Mouse (Mus musculus) heart, adult 2 months (tissue): Measurements from ENCODE around the gene Prnp. TPM values are rescaled to one million over a fixed set of nuclear protein-coding genes. Genes with fewer than 3 reads are reported as not detected.

Experiments used
- DNase-seq, 2 experiments: peaks; one replicate each; pipeline ENCODE4 v3.0.0; 2021
- H3K27ac ChIP-seq: fragments of 200-600 bp; 2 replicates; pipeline ENCODE4 v1.8.1; 2022
- H3K27me3 ChIP-seq: fragments of 200-500 bp; 2 replicates; pipeline ENCODE4 v1.6.1; 2012; ENCODE audit warnings: mild to moderate bottlenecking, low read length, inconsistent platforms, mixed read lengths; ENCODE audit not compliant: control insufficient read depth, insufficient read depth
- H3K36me3 ChIP-seq: fragments of 200-500 bp; 2 replicates; pipeline ENCODE4 v1.6.1; 2012; ENCODE audit warnings: low read length, inconsistent platforms; ENCODE audit not compliant: control insufficient read depth, insufficient read depth
- H3K4me1 ChIP-seq: fragments of 200-500 bp; 2 replicates; pipeline ENCODE4 v1.6.1; 2011; ENCODE audit warnings: low read length; ENCODE audit not compliant: control insufficient read depth, insufficient read depth
- H3K4me3 ChIP-seq: fragments of 200-600 bp; 2 replicates; pipeline ENCODE4 v1.8.1; 2022
- H3K79me2 ChIP-seq: fragments of 200-500 bp; replicated peaks from 2 replicates; pipeline ENCODE4 v1.6.1; 2012; ENCODE audit warnings: mild to moderate bottlenecking, inconsistent platforms, low read length, moderate library complexity, mixed read lengths; ENCODE audit not compliant: control insufficient read depth, insufficient read depth
- H3K9ac ChIP-seq: fragments of 200-500 bp; 2 replicates; pipeline ENCODE4 v1.6.1; 2012; ENCODE audit warnings: low read depth, mild to moderate bottlenecking, control low read depth, inconsistent platforms, low read length, mixed read lengths
- CTCF ChIP-seq: fragments of 200-600 bp; IDR thresholded peaks from 2 replicates; pipeline ENCODE4 v1.8.1; 2022; ENCODE audit warnings: antibody characterized with exemption, mild to moderate bottlenecking, moderate library complexity
- EP300 ChIP-seq: fragments of 200-500 bp; IDR thresholded peaks from 2 replicates; pipeline ENCODE4 v1.6.1; 2011; ENCODE audit warnings: low read depth, low read length, control low read depth; ENCODE audit not compliant: insufficient read depth
- POLR2A ChIP-seq: fragments of 200-500 bp; IDR thresholded peaks from 2 replicates; pipeline ENCODE4 v1.6.1; 2011; ENCODE audit warnings: mild to moderate bottlenecking, low read depth, low read length, control low read depth; ENCODE audit not compliant: insufficient read depth
- WGBS: fragments of 180-500 bp; shearing (Covaris S2); methylation state at CpG from one replicate; pipeline ENCODE4 v1.1.7; 2018; 5-methylcytosine and 5-hydroxymethylcytosine counted together
- intact Hi-C: fragments of 180-260 bp; cut with DNase I; formaldehyde crosslinking; loops from one replicate; pipeline ENCODE4 v1.15.1; 2025
- polyA plus RNA-seq: library from polyadenylated mRNA; depleted of rRNA; stranded (reverse); fragments of >200 nt; gene quantifications from 2 replicates; pipeline ENCODE4 v1.2.3, GENCODE M21; 2012
- total RNA-seq, 2 experiments: library from RNA; stranded (reverse); gene quantifications; 2 replicates each; pipeline ENCODE4 v1.2.3; 2021

Prnp gene
- total and polyA plus RNA-seq, 3 experiments: 101 to 129 (median 109) TPM

GRCm38 (mm10) chr2:131933013-131933412 is 23.3 kb downstream of the Prnp start:
- H3K4me3 ChIP-seq: no peak overlapping the region
- H3K27ac ChIP-seq: no peak overlapping the region
- peaks cover 6% of the 10 kb centered on the region for H3K4me1 ChIP-seq
- WGBS: 67% methylated on average over 6 of the region's 6 CpGs
- no peak for DNase-seq
- no peaks in the 10 kb centered on the region for H3K27me3 ChIP-seq
- no peaks in the 10 kb centered on the region for H3K79me2 ChIP-seq
- intact Hi-C loops: no loop called here
- H3K9ac ChIP-seq: no peak overlapping the region
- TF ChIP-seq EP300: no peak
- H3K36me3 ChIP-seq: no peaks in the 10 kb centered on the region

- Histone ChIP-seq H3K4me1 (peaks cover 6% of the 10 kb centered on the region), H3K27me3 (no peaks in the 10 kb centered on the region), H3K4me3 (no peak overlapping the region), H3K27ac (no peak overlapping the region), H3K9ac (no peak overlapping the region), H3K36me3 (no peaks in the 10 kb centered on the region), H3K79me2 (no peaks in the 10 kb centered on the region)
- no peak for DNase-seq
- 51% methylated on average over 3 of the region's 3 CpGs for WGBS
- TF ChIP-seq EP300: no peak
- no peak for TF ChIP-seq POLR2A
- no peak for TF ChIP-seq CTCF
- intact Hi-C loops: no loop called here
Measured at GRCm38 (mm10) chr2:131933598-131933997, 23.9 kb downstream of the Prnp start.

DNA sequence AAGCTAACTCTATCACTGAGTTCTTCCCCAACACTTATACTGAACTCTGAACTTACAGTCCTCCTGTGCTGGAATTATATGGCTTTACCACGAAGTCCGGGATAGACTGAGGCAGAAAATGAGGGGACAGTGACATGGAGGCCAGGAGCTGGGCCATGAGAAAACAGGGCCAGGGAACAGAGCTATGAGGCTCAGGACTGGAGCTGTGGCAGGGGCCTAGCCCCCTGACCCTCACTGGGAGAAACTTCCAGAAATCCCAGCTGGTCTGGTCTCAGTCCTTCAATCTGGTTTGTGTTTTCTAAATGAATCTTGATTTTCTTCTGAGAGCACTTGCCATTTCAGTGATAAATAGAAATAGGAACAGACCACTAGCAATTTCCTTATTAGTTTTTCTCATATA is 24.5 kb downstream of the Prnp start:
- Histone ChIP-seq H3K4me3 (no peak overlapping the region), H3K27ac (no peak overlapping the region), H3K4me1 (peaks cover 6% of the 10 kb centered on the region), H3K79me2 (no peaks in the 10 kb centered on the region), H3K9ac (no peak overlapping the region), H3K36me3 (no peaks in the 10 kb centered on the region), H3K27me3 (no peaks in the 10 kb centered on the region)
- no peak for DNase-seq
- 94% methylated on average over 2 of the region's 2 CpGs for WGBS
- intact Hi-C loops: no loop called here
- TF ChIP-seq CTCF: no peak

DNA sequence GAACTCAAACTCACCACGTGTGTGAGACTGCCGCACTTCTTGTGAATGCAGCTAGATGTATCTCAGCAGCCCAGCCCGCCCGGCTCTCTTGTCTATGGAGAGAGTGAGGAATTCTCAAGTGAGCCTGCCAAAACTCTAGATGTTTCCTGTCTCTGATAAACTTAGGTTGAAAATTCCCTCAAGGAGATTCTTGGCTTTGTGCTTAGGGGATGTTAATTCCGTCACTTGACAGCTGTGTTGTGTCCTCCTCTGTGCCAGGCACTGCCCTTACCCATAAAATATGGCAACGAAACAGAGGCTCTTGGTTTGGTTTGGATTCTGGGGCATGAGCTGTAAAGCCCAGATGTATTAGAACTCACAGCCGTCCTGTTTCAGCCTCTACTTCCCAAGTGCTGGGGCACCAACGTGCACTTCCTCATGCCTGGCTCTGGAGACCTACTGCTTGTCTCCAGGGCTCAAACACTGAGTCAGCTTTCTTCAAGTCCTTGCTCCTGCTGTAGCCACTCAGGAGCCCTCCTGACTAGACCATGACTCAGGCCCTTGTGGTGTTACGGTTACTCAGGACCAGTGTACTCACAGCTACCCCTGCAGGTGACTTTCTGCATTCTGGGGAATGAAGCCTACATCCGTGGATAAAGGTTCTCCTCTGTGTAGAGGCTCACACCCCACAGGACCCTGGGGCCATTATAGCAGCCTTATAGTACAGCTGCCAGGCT is 25.8 kb downstream of the Prnp start:
- DNase-seq: peak in 1 of 2 experiments; percentile 45
- no peak overlapping the region for H3K9ac ChIP-seq
- peak; percentile 64 for TF ChIP-seq CTCF
- no peak for TF ChIP-seq POLR2A
- no peak overlapping the region for H3K4me3 ChIP-seq
- H3K36me3 ChIP-seq: no peaks in the 10 kb centered on the region
- H3K79me2 ChIP-seq: no peaks in the 10 kb centered on the region
- H3K27me3 ChIP-seq: no peaks in the 10 kb centered on the region
- 19% methylated on average over 10 of the region's 10 CpGs for WGBS
- H3K4me1 ChIP-seq: peaks cover 6% of the 10 kb centered on the region
- intact Hi-C loops: loop anchor here (5.0 kb wide), 1 partner anchor 33 kb away; no protein-coding TSS in a partner anchor
- no peak overlapping the region for H3K27ac ChIP-seq

DNA sequence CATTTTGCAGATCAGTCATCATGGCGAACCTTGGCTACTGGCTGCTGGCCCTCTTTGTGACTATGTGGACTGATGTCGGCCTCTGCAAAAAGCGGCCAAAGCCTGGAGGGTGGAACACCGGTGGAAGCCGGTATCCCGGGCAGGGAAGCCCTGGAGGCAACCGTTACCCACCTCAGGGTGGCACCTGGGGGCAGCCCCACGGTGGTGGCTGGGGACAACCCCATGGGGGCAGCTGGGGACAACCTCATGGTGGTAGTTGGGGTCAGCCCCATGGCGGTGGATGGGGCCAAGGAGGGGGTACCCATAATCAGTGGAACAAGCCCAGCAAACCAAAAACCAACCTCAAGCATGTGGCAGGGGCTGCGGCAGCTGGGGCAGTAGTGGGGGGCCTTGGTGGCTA is 26.7 kb downstream of the Prnp start:
- WGBS: 99% methylated on average over 10 of the region's 10 CpGs
- no peak overlapping the region for H3K9ac ChIP-seq
- TF ChIP-seq CTCF (no peak), POLR2A (no peak), EP300 (no peak)
- peaks cover 6% of the 10 kb centered on the region for H3K4me1 ChIP-seq
- no peak overlapping the region for H3K27ac ChIP-seq
- H3K4me3 ChIP-seq: no peak overlapping the region
- H3K36me3 ChIP-seq: no peaks in the 10 kb centered on the region
- intact Hi-C loops: loop anchor here (5.0 kb wide), 1 partner anchor 34 kb away; no protein-coding TSS in a partner anchor
- no peak for DNase-seq
- H3K79me2 ChIP-seq: no peaks in the 10 kb centered on the region
- no peaks in the 10 kb centered on the region for H3K27me3 ChIP-seq

DNA sequence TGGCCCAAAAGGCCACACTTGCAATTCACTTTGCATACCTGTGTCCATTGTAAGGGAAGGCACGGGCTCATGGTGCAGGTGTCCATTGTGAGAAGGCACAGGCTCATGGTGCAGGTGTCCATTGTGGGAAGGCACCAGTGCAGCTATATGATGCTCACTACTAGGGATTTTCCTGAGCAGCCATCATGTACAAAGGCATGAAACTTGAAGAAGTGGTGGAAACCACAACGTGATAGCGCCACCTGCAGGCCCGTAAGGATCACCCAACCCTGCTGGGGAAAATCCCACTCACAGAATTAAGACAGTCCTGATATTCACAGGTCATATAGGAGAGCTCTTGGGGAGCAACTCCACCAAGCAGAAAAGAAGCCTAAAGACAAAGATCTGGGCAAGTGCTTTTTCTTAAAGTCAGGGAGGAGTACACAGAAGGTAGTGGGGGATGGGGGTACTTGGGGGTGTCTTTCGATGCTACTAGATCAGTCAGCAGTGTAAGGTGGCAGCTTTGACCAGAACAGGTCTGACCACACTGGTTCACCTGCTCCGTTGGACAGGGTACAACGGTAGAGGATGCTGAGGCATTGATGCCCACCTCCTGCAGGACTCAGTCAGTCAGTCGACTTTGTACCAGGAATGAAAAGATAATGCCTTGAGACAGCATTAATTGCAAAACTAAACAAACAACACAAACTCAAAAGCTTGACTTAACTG is 29.8 kb downstream of the Prnp start:
- no peaks in the 10 kb centered on the region for H3K79me2 ChIP-seq
- H3K4me1 ChIP-seq: peaks cover 6% of the 10 kb centered on the region
- peak; percentile 44 to 64 for DNase-seq
- TF ChIP-seq CTCF (peak; percentile 83), POLR2A (no peak), EP300 (0 out of 2 replicates have a peak, but pooled peaks have one; percentile 63)
- H3K36me3 ChIP-seq: no peaks in the 10 kb centered on the region
- H3K27me3 ChIP-seq: no peaks in the 10 kb centered on the region
- no peak overlapping the region for H3K9ac ChIP-seq
- no peak overlapping the region for H3K4me3 ChIP-seq
- intact Hi-C loops: loop anchor here (2.0 to 10.0 kb wide), 3 partner anchors 37 to 385 kb away; no protein-coding TSS in a partner anchor
- no peak overlapping the region for H3K27ac ChIP-seq
- WGBS: 47% methylated on average over 8 of the region's 8 CpGs
